Mouse (Mus musculus) C2C12 (cell line): ENCODE results near the gene Ankrd65.

Experiments
- CTCF ChIP-seq: IDR thresholded peaks from one replicate; pipeline ENCODE4 v1.5.1; 2011; ENCODE audit not compliant: control insufficient read depth, insufficient read depth, insufficient read length
- MAX ChIP-seq: IDR thresholded peaks from one replicate; pipeline ENCODE4 v1.6.1; 2011; ENCODE audit warnings: mild to moderate bottlenecking, control low read depth

DNA sequence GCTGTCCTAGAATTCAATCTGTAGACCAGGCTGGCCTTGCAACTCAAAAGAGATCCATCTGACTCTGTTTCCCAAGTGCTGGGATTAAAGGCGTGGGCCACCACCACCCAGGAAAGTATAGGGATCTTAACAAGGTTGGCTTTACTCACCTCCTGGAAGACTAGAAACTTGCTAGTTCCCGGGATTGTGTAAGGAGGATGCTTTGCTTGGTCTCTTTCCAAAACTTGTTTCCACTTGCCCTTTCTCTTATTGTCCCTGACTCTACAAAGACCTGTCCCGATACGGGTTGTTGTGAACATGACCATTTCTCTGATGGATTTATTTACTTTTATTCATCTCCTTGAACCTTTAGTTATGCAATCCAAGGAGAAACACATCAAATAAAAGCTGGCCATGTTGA, 39.6 kb downstream of the Ankrd65 start:
- TF ChIP-seq CTCF (no peak), MAX (no peak)
